Mouse (Mus musculus) right cerebral cortex, postnatal 10 days (tissue): ENCODE data around the gene Wnt5b.
A peak's percentile ranks its signal among the peaks of the same experiment; 100 is the strongest.
"Not testable (repeated sequence)": the region's sequence is repeated elsewhere in the genome, so short reads cannot be mapped to it uniquely, and the experiment has no call there.

Experiments used
- DNase-seq, 2 experiments: peaks; one replicate each; pipeline ENCODE4 v3.0.0; 2021; ENCODE audit warnings: low spot score in 2 of 2

Gene Wnt5b

DNA sequence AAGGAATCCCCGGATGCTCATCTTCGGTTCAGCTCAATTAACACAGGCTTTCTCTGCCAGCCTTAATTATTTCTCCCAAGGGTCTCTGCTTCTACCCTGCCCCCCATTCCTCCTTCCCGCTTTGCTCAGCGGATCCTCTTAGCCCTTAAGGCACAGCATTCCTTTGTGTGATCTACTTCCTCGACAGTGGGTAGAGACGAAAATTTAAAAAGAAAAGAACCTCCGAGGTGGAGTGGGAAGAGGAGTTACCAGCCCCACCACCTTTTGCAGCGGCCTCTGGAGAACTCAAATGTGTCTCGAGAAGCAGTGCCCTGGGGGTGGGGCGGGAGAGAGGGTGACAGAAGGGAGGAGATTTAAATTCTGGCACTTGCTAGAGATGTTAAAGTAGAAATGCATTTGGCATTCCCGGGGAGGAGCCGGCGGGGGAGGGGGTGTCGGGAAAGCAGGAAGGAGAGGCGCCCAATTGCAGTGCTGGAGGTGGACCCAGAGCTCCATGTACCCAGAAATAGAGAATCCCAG, 92.1 kb downstream of the Wnt5b start:
- peak; percentile 93 for DNase-seq

DNA sequence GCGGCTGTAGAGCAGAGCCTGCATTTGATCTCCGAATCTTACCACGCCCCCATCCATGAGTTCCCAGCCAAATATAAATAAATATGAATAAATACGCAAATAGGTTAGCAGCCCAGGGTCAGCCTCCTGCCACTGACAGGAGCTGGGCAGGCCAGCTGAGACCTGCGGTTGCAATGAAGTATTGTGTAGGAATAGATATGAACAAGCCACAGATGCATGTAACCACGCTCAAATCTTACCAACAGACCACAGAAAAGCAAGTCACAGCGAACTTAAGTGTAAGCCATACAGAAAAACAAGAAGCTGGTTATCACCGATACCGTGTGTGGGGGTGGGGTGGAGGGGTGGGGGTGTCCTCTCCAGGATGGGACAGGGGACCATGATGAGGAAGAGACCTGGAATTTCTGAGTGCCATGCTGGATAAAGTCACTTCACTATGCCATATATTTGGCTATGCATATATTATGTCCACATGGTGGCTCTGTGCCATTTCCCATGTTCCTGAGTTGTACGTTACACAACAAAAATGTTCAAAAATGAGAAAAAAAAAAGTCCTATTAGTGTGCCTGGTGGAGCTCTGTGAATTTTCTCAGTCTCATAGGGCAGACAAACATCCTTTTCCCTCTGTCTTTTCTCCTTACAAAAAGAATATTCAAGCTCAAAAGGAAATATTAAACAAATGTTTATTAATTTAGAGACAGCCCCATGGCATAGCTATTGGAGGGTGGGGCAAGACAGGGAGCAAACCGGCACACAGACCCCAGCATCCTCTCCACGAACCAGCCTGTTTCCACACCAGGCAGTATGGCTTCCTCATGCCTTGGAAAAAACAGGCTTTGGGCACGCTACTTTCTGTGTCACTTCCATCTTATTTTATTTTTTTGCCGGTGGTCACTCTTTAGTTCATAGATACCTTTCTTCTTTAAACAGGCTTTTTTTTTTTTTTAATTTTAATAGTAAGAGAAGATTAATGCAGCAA, 92.9 kb downstream of the Wnt5b start:
- DNase-seq: no peak

DNA sequence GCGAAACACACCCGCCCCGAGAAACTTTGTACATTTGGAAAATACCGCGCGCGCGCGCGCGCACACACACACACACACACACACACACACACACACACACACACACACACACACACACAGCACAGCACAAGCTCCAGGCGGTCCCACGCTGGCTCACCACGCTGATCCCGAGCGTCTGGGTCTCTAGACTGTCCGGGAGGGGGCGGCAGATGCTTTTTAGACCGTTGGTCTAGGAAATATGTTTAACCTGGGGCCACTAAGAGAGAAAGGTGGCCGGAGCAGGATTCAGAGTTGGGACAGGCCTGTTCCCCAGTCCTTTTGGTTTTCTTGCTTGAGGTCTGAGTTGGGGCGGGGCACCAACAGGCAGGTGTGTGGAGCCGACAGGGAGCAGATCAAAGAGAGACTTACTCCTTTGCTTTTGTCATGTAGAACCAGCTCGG, 95.1 kb downstream of the Wnt5b start:
- DNase-seq: peak; percentile 51 to 61

DNA sequence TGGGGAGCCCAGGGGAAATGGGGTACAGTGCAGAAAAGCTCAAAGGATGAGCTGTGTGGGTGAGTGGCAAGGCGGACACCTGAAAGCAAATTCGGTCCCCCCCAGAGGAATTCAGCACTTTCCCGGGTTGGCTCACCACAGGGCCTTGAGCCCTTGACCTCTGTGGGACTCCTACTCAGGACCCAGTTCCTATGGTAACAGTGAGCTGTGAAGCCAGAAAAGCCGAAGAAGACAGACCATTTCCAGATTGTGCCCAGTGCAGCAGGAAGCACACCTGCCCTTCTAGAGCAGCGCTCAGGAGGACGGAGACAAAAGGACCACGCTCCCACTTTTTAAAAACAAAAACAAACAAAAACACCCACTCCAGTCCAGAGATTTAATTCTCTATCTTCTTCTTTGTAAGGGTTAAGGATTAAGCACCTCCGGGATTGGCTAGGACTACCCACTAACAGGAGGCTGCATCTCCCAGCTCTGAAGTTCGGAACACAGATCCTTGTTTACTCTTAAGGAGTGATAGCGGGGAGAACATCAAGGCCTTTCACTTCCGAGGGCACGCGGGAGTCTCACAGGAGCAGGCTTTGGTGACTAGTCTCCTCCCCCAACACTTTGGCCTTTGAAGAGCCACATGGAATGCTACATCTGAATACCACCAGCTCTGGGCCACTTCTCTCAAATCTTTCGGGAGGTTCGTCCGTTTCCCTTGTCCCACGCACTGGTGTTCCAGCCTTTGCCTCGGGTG, 95.7 kb downstream of the Wnt5b start:
- DNase-seq: no peak

DNA sequence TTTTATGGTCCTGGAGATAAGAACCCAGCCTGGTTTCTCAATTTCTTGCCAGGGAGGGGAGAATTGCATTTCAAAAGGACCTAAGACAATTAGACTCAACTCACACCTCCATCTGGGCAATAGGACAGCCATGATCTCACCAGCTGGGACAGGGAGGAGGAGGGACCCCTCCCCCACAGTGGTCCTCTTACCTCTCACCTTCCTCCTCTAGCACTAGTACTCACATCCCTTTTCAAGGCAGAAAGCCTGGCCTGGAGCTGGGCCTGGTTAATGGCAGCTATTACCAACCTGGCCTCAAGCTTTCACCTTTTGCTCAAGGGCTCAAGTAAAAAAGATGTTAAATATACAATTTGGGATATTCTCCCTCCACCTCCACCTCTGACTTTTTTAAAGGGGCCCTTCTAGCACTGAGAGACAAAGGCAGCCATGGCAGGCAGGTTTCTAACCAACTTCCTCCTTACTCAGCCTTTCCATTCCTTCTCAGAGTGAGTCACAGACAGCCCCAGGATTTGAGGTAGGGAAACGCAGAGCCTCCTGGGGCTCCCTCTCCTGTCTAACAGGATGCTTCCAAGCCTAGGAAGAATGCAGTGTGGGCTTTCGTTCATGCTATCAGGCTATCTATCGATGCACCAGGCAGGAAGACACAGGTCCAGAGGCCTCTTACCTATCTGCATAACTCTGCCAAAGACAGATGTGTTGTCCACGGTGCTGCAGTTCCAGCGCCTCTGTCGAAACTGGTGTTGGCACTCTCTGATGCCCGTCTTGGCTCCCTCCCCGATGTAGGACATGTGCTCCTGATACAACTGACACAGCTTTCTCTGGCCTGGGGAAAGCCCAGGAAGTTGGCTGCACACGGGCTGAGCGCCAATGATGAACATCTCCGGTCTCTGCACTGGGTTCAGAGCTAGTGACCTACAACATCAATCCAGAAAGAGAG, 98.2 kb downstream of the Wnt5b start:
- DNase-seq: no peak

- DNase-seq: peak; percentile 74 to 86
These were observed 100.2 kb downstream of the Wnt5b start for GRCm38 (mm10) chr6:119443742-119444645.

DNA sequence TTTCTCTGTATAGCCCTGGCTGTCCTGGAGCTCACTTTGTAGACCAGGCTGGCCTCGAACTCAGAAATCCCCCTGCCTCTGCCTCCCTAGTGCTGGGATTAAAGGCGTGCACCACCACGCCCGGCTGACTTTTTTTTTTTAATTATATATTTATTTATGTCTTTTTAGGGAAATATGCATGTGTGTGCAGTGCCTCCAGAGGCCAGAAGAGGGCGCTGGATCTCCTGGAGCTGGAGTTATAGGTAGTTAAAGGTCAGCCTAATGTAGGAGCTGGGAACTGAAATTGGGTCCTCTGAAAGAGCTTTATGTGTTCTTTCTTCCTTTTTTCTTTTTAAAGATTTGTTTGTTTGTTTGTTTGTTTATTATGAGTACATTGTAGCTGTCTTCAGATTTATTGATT, 101.4 kb downstream of the Wnt5b start:
- not testable (repeated sequence) for DNase-seq

GRCm38 (mm10) chr6:119437894-119438761, 106.0 kb downstream of the Wnt5b start:
- DNase-seq: no peak

DNA sequence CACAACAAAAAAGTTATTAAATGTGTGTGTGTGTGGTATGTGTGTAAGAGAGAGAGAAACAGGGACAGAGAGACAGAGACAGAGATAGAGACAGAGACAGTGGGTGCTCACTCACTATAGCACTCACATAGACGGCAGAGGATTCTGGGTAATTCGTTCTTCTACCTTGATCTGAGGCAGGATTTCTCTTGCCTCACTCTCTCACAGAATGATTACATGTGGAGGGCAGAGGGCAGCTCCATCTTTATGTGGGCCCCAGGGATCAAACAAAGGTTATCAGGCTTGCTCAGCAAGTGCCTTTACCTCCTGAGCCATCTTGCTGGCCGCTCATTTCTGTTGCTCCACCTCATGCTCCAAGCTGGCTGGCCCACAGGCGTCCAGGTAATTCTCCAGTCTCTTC, 109.8 kb downstream of the Wnt5b start:
- no peak for DNase-seq

DNA sequence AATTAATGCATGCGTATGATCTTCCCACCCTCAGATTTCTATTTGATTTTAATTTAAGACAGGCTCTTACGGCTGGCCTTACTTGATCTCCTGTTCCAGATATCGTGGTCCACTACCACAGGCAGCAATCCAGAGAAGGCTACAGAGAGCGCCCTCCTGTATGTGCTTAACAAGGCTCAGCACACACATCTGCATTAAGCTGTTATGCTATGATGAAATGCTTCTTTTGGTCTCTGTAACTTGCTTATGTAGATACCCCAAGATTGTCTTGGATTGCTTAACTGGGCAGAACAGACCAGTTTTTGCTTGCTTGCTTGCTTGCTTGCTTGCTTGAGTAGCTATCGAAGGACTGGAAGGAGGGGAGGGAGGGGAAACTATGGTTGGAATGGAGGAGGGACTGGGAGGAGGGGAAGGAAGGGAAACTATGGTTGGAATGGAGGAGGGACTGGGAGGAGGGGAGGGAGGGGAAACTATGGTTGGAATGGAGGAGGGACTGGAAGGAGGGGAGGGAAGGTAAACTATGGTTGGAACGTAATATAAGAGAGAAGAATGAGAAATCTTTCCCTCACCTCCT, 112.3 kb downstream of the Wnt5b start:
- no peak for DNase-seq

DNA sequence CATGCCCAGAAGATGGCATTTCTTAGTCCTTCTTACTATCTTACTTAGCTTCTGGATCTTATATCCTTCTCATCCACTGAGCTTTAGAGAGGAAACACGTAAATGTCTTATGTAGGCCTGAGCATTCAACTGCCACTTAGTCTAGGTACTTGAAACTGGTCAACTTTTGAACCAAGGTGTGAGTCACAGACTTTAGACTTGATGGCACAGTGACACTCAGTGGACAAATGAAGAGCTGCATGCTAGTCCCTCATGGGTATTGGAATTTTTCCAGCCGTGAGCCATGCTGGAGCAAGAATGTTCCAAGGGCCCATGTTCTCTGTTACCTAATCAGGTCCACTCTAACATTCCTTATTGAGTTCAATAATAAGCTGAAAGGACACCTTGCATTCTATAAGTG, 113.6 kb downstream of the Wnt5b start:
- peak in 1 of 2 experiments; percentile 67 for DNase-seq

GRCm38 (mm10) chr6:119429311-119429710, 114.8 kb downstream of the Wnt5b start:
- DNase-seq: no peak

DNA sequence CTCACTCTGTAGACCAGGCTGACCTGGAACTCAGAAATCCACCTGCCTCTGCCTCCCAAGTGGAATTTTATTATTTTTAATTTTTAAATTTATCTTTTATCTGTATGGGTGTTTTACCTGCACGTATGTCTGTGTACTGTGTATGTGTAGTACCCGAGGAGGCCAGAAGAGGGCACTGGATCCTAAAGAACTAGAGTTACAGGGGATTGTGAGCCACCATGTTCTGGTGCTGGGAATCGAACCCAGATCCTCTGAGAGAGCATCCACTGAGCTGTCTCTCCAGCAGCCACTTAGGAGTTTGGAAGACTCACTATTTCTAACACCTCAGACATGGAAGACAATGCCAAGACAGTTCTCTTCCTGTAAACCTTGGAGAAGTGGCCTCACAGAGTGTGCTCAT, 115.5 kb downstream of the Wnt5b start:
- DNase-seq: no peak

- DNase-seq: no peak
These were observed 123.1 kb downstream of the Wnt5b start for GRCm38 (mm10) chr6:119421001-119421400.

DNA sequence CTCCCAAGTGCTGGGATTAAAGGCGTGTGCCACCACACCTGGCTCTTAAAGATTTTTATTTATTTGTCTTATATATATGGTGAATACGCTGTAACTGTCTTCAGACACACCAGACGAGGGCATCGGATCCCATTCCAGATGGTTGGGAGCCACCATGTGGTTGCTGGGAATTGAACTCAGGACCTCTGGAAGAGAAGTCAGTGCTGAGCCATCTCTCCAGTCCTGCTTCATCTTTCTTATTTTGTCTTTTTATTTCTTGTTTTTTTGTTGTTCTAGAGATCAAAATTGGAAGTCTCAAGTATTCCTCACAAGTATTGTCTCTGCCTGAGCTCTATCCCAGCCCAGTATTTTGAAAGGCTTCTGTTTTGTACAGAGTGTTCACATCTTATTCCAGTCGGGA, 123.8 kb downstream of the Wnt5b start:
- no peak for DNase-seq

- no peak for DNase-seq
These were observed 124.7 kb downstream of the Wnt5b start for GRCm38 (mm10) chr6:119419412-119419811.

DNA sequence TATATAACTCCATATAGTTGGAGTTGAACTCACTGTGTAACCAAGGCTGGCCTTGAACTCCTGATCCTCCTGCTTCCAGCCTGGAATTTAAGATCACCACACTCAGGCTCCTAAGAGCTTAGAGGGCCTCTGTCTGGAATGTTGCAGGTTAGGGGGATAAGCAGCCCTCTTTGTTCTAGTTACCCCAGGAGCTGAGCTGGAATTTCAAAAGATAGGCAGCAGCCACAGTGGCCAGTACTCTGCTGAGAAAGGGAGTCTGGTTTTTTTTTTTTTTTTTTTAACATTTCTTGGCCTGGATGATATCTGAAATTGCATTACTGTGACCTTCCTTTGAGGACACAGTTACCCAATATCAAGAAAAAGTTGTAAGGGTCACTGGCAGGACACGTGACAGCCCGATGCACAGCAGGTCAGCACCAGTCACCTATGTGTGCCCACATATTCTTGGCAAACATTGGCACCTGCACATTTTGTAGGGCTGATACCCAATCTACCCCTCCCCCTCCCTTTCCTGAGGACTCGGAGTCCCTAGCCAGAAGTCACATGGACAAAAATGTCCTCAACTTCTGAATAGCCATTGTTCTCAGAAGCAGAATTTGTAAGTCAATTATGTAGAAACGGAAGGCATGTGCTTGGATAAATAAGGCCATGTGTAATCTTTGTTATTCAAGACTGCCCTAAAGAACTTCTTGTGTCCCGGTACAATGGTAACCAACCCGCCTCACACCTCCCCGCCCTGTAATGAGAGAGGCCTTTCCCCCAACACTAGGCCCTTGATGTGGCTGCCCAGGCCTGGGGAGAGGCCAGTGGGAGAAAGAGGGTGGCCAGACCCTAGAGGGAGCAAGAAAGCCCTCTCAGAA, 125.5 kb downstream of the Wnt5b start:
- peak; percentile 43 to 51 for DNase-seq

- no peak for DNase-seq
These were observed 126.3 kb downstream of the Wnt5b start for GRCm38 (mm10) chr6:119417821-119418220.
